Mouse (Mus musculus): ENCODE measurements around the gene Ces1g.

Ces1g gene

DNA sequence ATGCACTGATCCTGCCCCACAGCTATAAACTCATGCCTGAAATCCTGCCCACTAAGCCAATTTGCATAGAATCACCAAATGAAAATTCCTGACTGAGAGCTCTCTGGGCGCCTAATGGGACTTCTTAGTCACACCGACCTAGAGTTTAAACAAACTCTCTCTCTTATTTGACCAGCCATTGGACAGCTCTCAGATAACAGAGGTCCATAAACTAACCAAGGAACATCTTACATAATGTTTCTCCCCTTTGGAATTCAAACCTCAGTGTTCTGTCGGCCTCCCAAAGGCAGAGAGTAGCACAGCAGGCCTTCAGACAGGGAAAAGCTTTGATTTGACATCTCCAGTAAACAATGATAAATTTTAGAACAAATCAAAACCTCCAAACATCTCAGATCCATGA is at the start of gene Ces1g:
Gene Ces1g, minus strand, starts transcription at position 102 of the 400 bp plus-strand sequence.
- DNase-seq (ENCODE audit: low spot score) = peak; percentile 4

DNA sequence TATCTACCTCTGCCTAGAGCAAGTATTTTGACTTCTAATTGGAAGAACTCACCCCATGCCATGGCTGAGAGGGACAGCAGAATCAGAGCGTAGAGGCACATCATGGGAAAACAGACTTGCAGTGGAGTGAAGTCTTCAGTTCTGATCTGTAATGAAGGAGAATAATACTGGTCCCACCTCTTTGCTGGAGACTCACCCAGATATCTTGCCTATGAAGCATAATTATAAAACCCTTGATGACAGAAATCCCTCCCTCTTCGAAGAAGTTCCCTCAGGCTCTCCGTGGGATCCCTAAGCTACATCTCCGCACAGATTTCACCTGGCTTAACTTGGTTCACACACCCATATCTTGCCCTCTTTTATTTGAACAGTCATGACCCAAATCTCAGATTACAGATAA is 42.5 kb upstream of the Ces1g start, which contains the start of gene Ces1h:
Gene Ces1h, minus strand, starts transcription at position 101 of the 400 bp plus-strand sequence.
- DNase-seq (ENCODE audit: low spot score) = no peak

DNA sequence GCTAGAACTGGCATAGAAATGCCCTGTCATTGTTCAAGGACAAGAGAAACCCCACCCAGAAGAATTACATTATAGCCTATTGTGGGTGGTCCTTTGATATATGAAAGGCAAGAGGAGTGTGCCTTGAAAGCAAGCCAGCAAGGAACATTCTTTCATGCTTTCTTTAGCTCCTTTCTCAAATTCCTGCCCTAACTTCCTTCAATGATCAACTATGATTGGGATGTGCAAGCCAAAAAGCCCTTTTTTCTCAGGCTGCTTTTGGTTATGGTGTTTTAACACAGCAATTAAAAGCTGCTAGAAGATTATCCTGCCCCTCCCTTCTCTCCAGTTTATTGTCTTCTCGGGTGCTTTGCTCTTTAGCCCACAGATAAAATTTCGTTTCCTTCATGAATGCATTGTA is 32.4 kb upstream of the Ces1g start:
- DNase-seq (ENCODE audit: low spot score) = no peak

DNA sequence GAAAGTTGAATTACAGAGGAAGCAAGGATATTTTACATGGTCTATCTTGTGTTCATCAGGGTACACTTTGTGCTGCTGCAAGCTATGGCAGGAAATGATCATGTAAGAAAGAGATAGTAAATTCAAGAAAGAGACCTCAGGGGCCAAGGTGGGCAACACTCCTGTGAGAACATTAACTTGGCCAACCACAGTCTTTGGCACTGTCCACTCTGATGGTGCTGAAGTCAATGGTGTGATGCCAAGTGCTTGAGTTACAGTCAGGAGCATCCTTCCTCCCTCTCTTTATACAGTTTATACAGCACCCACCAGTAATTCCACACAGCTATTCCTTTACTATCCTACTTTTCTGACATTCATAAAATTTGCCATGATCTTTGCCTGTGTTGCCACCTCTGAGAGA is 23.0 kb upstream of the Ces1g start:
- no peak for DNase-seq (ENCODE audit: low spot score)

DNA sequence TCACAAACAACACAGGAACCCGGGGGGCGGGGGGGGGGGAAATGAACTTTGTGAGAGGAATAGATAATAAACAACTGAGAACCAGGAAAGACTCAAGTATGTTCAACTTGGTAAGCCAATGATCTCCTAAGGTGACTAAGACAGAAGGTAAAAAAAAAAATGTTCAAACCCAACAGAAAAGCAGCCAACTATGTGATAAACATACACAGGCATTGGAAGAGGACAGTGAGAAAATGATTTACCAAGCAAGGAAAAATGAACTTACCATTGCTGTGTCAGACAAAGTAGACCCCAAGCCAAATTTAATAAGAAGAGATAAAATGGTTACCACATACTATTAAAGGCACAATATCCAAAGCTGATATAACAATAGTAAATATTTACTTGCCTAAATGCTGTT is 2.4 kb upstream of the Ces1g start:
- no peak for DNase-seq (ENCODE audit: low spot score)

DNA sequence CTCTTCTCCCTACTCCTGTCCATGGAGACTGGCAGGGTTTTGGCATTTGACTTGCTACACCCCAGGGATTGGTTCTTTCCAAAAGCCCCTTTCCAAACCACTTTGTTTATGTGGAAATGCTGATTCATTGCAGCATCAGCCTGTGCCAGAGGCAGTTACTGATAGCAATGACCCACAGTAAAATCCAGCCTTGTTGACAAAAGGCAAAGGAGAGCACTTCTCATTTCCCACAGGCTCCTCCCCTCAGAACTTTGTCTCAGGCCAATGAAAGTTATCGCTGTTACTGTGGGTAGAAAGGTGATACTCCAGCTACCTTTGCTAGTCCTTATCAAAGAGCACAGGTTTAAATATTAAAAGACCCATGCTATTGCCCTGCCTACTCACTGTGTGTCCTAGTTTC is 4.4 kb downstream of the Ces1g start:
- peak; percentile 74 for DNase-seq (ENCODE audit: low spot score)

DNA sequence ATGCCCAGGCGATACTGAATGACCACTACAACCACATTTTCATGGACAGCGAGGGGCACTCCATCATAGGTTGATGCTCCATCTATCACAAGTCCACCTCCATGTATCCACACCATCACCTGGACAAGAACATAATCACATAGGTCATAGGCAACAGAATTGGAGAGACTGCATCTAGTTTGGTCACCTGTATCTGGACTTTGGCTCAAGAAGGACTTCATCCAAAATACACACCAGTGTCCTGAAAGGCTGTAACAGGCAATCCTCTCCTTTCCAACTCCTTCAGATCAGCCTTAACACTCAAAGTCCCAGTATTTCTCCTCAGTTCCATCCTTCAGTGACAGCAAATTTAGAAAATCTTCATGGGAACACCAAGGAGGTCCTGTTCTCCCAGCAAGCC is 6.0 kb downstream of the Ces1g start:
- no peak for DNase-seq (ENCODE audit: low spot score)

DNA sequence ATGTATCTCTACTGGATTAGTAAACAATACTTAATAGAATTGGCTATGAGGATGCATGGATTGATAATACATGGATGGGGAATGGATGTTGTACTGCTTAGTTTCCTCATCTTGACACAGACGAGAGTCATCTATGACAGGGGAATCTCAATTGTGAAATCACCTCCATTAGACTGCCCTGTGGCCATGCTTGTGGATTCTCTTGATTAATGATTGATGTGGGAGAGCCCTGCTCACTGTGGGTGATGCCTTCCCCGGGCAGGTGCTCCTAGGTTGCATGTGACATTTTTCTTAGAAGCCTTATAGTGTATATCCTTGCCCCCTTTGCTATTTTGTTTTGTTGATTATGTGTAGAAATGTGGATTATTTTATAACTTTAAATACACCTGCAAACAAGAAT is 12.0 kb downstream of the Ces1g start:
- DNase-seq (ENCODE audit: low spot score) = no peak

DNA sequence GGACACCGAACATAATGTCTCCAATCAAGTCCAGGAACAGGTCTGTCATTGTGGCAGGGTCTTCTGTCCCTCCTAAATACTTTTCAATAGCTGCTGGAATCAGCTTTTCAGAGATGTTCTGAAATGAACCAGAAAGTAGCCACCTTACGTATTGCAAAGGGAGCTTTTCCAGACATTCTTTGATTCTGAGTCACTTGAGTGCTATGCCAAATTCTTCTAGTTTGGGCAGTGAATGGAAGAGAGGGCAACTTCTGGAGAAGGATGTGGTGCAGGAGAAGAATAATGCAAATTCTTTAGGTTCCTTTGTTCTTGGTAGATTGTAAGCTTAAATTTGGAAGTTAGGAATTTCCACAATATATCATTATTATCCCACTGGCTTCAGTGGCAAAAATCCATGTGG is 20.1 kb downstream of the Ces1g start:
- no peak for DNase-seq (ENCODE audit: low spot score)

DNA sequence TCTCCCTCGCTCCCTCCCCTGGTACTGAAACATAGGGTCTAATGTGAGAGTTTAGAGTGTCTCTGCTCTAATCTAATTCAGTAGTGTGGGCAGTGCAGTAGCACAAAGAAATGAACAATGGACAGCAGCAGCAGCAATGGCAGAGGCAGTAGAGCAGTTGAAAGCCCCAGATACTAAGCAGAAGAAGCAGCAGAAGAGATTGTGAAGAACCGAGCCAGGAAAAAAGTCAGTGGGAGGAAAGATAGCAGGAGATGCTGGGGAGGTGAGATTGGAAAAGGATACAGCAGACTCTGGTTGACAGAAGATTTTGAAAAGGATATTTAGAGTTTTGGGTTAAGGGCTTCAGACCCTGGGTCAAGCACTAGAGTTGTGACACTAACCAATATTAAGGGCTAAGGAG is 21.6 kb downstream of the Ces1g start:
- no peak for DNase-seq (ENCODE audit: low spot score)

DNA sequence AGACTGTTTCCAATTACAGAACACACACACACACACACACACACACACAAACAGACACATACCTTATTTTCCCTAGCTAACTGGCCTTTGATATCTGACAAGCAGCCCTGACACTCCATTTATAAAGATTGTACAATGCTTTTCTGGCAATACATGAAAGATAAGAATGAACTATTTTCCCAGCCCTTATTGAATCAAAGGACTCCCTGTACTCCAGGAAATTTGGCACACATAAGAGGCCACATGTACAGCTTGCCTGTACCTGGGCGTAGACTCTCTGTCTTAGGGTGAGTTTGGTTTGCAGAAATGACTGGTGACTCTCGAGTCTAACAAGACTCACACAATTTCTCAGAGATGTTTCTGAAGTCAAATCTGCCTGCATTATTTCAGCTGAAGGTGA is 53.2 kb downstream of the Ces1g start:
- DNase-seq (ENCODE audit: low spot score) = peak; percentile 7

DNA sequence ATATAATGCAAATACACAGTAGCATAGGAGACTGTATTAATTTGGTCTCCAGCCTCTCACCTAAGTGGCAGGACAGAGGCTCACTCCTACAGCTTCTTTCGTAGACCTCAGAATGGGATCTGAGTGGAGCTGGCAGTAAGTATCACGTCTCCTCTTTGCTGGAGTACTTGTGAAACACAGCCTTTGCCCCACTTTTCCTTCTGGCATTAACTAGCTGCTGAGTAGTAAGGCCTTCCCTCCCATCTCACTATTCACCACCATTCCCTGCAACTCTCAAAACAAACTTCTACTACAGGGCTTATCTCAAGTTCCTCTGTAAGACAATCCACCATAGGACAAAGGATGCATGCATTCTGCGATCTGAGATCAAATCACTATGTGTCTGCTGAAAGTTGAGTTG is 54.8 kb downstream of the Ces1g start:
- DNase-seq (ENCODE audit: low spot score) = no peak

DNA sequence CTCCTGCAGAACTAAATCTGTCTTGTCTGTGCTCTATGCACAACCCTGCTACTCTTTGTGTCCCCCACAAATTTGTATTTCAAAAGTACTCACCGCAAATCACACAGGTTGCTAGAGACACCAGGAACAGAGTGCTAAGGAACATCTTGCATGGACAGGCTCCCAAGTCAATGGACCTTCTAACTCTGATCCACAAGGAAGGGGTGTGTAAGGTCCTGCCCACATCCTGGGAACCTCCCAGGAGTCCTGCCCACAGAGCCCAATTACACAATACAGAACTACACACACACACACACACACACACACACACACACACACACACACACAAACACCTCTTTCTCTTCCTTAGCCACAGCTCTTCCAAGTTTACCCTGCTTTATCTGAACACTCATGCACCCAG is 57.6 kb downstream of the Ces1g start, which contains the start of gene Ces1f:
Gene Ces1f, minus strand, starts transcription at position 192 of the 400 bp plus-strand sequence.
- DNase-seq (ENCODE audit: low spot score) = no peak

DNA sequence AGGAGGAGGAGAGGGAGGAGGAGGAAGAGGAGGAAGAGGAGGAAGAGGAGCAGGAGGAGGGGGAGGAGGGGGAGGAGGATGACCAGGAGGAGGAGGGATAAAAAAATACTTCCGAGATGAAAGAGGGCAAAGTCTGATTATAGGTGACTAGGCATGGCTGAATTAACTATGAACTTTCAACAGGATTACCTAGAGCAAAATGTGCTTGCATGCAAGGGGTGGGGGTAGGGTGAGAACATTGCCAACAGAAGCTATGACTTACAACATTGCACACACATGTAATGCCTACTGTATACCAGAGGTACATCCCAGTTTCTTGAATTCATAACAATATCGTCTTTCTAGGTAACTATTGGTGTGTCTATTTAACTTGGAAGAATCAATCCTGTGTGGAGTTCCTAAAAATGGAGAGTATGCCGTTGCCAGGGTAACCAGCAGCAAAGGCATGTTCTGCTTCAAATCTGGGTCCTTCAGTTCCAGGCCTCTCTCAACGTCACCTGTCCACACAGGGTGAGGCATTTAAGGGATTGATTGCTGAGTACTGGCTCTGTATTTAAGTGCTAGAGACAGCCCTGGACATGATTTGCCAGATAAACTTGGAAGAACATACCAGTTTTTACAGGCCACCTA is 58.8 kb downstream of the Ces1g start:
- DNase-seq (ENCODE audit: low spot score) = no peak

DNA sequence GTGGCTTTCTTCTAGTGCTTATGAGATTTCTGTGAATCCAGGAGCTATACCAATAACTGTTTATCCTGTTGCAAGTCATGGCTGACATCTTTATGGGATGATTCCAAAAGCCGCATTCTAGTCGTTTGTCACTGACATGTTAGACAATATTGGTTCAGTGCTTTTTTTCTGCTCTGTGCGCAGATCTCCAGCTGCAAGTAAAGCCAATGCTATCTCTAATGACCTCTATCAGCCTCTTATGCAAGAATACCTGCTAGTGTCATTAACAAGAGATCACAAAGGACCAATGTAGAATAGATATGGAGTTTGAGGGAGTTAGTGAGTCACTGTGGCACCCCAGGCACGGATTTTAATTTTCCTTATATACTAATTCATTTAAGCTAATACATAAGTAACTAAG is 62.5 kb downstream of the Ces1g start:
- no peak for DNase-seq (ENCODE audit: low spot score)

DNA sequence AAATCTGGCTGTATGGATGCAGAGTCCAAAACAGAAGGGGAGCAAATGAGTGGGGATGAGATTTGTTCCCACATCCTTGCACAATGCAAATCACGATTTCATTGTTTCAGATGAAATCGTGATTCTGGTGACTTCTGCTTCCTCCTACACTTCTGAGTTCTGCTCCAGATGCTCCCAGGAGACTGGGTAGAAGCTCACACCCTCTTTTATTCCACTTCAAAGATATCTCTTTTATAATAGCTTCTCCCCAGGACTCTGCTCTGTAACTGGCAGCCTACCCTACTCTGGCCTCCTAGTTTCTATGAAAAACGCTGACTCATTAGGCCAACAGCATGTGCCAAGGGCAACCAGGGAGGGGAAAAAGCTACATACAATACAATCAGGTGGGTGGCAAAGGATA is 63.8 kb downstream of the Ces1g start:
- DNase-seq (ENCODE audit: low spot score) = no peak

DNA sequence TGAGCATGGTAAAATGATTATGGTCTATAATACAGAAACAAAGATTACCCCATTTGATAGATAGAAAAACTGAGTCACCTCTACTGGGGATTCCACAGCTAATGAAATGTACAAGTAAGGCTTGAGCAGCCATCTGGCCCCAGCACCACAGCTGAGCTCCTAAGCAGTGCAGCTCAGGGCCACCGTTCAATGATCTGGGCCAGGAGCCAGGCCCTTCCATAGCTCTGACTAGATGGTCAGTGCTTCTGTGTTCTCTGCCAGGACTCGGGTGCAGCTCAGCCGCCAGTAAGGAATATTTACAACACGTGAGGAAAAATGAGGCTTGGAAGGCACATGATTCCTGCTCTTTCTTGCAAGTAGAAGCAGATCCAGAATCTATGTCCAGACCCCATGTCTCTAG is 64.4 kb downstream of the Ces1g start:
- no peak for DNase-seq (ENCODE audit: low spot score)

DNA sequence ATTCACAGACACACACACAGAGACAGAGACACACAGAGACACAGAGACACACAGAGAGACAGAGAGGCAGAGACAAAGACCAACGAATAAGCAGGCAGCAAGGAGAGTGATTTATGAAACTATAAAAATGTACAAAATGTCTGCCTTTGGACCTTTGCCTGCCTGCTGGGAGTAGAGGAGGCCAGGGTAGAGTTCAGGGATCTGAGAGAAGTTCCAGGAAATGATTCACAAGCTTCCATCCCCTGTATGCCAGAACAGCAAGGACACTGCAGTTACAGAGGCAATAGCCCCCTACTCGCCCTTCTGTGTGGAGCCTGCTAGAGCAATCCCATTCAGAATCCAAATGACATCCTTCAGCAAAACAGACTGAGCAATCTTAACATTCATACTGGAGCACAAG is 75.7 kb downstream of the Ces1g start:
- DNase-seq (ENCODE audit: low spot score) = no peak

DNA sequence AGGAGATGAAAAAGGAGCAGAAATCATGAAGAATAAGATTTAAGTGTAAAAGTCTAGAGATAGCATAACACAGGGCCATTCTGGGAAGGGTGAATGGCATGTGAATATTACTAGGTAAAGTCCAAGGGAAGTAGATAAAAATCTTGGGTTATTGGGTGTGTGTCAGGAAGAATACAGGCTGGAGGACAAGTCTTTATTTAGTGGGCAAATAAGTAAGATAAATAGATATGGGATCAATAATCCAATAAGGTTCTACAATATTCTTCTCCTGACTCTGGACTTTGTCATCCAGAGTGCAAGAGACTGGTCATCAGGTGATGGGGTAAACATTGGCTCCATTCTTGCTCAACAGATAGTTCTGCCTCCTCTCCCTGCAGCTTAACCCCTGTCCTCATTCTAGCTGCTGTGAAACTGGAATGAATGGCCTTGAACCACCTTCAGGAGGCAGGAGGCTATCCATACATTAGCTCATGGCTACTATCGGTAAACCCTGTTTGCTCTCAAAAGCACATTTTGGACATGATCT is 84.6 kb downstream of the Ces1g start:
- no peak for DNase-seq (ENCODE audit: low spot score)
